8 mouse cellular contexts compared by ENCODE assay signal in genomic region chr9:50443708-50444463, GRCm38 (mm10). TPM values are rescaled to one million over a fixed set of nuclear protein-coding genes. Genes with fewer than 3 reads are reported as not detected.
DNase-seq lines count a peak whose midpoint lies in the region; ATAC-seq lines count a peak whose summit lies in the region.

No protein-coding gene starts in this region.

- H3K27me3 ChIP-seq in heart, embryonic 16.5 days (ENCODE audit: control insufficient read depth, insufficient read depth, low read length): no peaks in the 10 kb centered on the region

- H3K36me3 ChIP-seq in heart, embryonic 16.5 days (ENCODE audit: control insufficient read depth, insufficient read depth): no peaks in the 10 kb centered on the region

- H3K9me3 ChIP-seq in heart, embryonic 16.5 days (replicated peaks; ENCODE audit: control insufficient read depth, low read length): peaks cover 4% of the 10 kb centered on the region

- peak overlapping the region; percentile 42; the same call in 1 of the 2 replicates for H3K4me2 ChIP-seq in heart, embryonic 16.5 days (ENCODE audit: low read depth, low read length)

- no peak for ATAC-seq in heart, embryonic 16.5 days (replicated peaks; ENCODE audit: extremely low read depth, insufficient read depth, low FRiP score)

- no peak overlapping the region for H3K27ac ChIP-seq in heart, embryonic 16.5 days (ENCODE audit: low read length)

- peak overlapping the region; percentile 25; the same call in 1 of the 2 replicates for H3K4me3 ChIP-seq in heart, embryonic 16.5 days (ENCODE audit: low read length)

- WGBS in heart, embryonic 16.5 days: 51% methylated on average over 23 of the region's 23 CpGs

- H3K4me1 ChIP-seq in heart, embryonic 16.5 days (ENCODE audit: control insufficient read depth, insufficient read depth, low read length): peaks cover 4% of the 10 kb centered on the region; the same call in 1 of the 2 replicates

- H3K9ac ChIP-seq in heart, embryonic 16.5 days (ENCODE audit: low read length): no peak overlapping the region

- DNase-seq in adrenal gland, adult (ENCODE audit: inconsistent age in 2 of 2, low spot score in 1 of 2): peak; percentile 58 to 88
- no peak for DNase-seq in adrenal gland, postnatal 4 days (ENCODE audit: low spot score in 2 of 2)
- DNase-seq in NIH3T3 (ENCODE audit: low read depth): peak; percentile 87
- DNase-seq in cerebellum, postnatal 25 days: peak; percentile 65 to 78
- DNase-seq in layer of hippocampus, adult 8-10 months (ENCODE audit: low spot score in 2 of 2): peak; percentile 46 to 72
- DNase-seq in lung, postnatal 10 days: peak; percentile 80
- DNase-seq in right cerebral cortex, postnatal 10 days (ENCODE audit: low spot score in 2 of 2): peak; percentile 74 to 85

RNA-seq across cellular contexts. Expression of gene Plet1, which starts 50.4 kb away (rescaled TPM):
- 1 to 10 TPM in 1 of 2 experiments, under 1 TPM in 1; 0.25 to 3.2 TPM for total RNA-seq in adrenal gland, postnatal 4 days (2021)
- 1.1 and 1.7 TPM in 2 replicates for polyA plus RNA-seq in heart, embryonic 16.5 days (2015; fragmentation: Nextera tagmentation; extraction: Ambion mirVana)
- under 1 TPM in 2 of 4 experiments, not detected in 2; 0.36 to 0.39 TPM for total RNA-seq in layer of hippocampus, adult 8-10 months (2022)

Comparison
In these comparisons a context has a peak if more than half of its experiments do, and no peak if none do; other contexts are left out.
1. DNase-seq: peak in adrenal gland, adult (2 of 2), NIH3T3 (single experiment), cerebellum, postnatal 25 days (2 of 2), layer of hippocampus, adult 8-10 months (2 of 2), lung, postnatal 10 days (single experiment) and right cerebral cortex, postnatal 10 days (2 of 2); none in adrenal gland, postnatal 4 days (0 of 2).